Mouse (Mus musculus): Measurements from ENCODE around the gene Phxr2. TPM values are rescaled to one million over a fixed set of nuclear protein-coding genes. Genes with fewer than 3 reads are reported as not detected.
"Not testable (repeated sequence)": the region's sequence is repeated elsewhere in the genome, so short reads cannot be mapped to it uniquely, and the experiment has no call there.

The Phxr2 gene
- total RNA-seq (2021), result not detected
- long read RNA-seq, experiment 1, result 0 reads
- long read RNA-seq, experiment 2, result 0 reads

- DNase-seq (ENCODE audit: low spot score in 2 of 2), result no peak
These were observed at the start of gene Phxr2 for GRCm38 (mm10) chr10:99126225-99126624. Gene Phxr2 (minus strand): TSS chr10:99126325.

GRCm38 (mm10) chr10:99172906-99173507 is 46.9 kb upstream of the Phxr2 start:
- DNase-seq (ENCODE audit: low spot score in 2 of 2), result no peak

GRCm38 (mm10) chr10:99171961-99172497 is 45.9 kb upstream of the Phxr2 start:
- DNase-seq (ENCODE audit: low spot score in 2 of 2), result peak in 1 of 2 experiments; percentile 50

DNA sequence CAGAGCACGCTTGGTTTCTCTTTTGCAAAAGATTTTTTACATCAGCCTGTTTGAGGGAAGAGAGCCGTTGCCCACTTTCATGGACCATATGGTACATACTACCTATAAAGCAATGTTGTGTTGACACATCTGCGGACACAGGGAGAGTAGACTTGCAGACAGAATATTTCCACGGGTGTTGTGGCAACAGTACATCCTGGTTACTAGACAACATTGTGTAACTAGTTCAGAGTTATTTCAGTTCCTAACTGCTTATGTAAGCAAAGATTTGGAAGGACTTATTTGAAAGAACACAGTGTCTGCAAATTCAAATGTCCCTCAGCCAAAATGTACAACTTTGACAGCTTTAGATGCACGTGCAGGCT is 43.6 kb upstream of the Phxr2 start:
- peak; percentile 36 to 42 for DNase-seq (ENCODE audit: low spot score in 2 of 2)

DNA sequence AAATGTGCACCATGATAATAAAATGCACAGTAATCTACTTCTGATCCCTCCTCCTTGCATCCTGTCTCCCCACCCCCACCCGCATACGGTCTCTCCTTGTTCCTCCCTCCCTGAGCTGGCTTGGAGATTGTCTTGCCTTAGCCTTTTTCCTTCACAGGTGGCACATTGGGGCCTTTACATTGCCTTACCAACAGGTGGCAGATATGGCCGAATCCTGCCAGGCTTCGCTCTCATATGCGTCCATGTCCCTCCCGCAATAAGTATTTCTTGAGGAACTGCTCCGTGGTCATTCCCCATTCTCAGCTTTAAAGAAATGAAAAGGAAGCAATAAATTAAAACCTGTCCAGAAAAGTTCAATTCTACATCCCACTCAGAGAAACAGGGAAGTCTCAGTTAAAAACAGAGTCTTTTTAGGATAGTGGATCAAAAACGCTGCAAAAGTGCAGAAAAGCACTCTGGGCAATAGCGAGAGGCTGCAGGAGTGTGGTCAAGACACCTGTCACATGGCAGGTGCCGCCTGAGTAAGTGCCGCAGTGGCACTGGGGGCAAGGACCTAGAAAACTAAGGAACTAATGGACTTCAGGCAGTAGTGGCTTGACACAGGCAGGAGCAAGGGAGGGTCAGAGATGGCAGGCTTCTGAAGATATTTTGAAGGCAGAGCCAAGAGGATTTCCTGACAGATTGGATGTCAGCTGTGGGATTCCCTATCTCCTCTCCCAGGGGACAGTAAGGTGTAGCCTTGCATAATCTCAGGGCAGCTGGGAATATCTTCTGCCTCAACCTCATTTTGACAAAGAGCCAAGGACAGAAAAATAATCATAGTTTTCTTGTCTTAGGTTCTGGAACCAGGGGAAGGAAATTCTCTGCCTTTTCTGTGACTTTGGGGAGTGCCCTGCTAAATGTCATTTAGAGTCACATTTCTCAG is 43.0 kb upstream of the Phxr2 start:
- no peak for DNase-seq (ENCODE audit: low spot score in 2 of 2)

DNA sequence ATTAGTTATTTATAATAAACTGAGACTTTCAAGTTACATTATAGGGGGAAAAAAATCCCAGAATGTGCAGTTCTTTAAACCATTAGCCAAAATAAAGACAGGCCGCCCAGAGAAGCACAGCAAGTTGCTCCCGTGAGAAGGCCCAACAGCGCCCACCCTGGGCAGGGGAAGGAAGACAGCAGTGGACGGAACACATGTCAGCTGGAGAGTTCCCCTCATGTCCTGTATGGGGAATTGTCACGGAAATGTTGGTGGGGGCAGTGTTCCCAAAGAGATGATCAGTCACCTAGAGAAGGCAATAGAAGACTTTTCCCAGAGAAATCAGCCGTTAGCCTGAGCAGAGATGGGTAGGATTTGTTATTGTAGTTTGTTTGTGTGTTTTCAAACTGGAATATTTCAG is 42.3 kb upstream of the Phxr2 start:
- DNase-seq (ENCODE audit: low spot score in 2 of 2), result no peak

DNA sequence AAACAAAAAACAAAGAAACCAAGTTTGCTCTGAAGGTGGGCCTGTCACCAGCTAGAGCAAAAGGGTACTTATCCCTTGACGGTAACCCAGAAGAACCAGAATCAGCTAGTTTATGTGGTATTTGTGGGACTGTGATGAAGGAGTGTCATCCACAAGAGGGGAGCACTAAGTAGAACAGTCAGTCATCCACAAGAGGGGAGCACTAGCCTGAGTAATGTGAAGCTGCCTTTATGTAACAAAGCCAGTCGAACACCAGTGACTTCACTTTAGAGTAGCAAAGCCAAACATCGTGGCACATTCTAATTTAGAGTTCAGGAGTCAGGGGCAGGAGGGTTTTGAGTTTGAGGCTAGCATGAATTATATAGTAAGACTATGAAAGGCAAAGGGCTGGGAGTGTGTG is 40.3 kb upstream of the Phxr2 start:
- peak in 1 of 2 experiments; percentile 44 for DNase-seq (ENCODE audit: low spot score in 2 of 2)

- no peak for DNase-seq (ENCODE audit: low spot score in 2 of 2)
These were observed 39.7 kb upstream of the Phxr2 start for GRCm38 (mm10) chr10:99165751-99166282.

DNA sequence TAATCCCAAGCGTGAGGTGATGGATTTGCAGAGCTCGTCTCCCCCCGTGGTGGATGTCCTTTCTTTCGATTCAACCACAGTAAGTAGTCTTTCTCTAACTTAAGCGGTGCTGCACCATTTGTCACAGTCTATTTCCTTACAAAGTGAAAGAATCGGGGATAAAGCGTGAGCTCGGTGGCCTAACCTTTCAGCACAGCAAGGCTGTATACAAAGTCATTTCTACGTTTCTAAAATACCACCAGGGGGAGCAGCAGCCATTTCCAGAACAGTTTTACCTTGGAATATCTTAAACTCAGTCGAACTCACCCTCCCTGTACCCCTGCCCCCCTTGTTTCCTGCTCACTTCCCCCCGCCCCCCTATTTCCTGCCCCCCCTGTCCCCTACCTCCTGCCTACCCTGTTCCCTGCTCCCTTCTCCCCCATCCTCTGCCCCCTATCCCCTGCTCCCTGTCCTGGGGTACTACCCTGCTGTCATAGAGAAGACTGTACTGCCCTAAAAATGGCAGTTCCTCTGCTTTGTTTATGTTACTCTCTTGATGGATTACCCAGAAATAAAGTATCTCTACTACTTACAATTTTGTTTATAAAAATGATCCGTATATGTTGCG is 38.8 kb upstream of the Phxr2 start:
- DNase-seq (ENCODE audit: low spot score in 2 of 2), result peak; percentile 43 to 45

DNA sequence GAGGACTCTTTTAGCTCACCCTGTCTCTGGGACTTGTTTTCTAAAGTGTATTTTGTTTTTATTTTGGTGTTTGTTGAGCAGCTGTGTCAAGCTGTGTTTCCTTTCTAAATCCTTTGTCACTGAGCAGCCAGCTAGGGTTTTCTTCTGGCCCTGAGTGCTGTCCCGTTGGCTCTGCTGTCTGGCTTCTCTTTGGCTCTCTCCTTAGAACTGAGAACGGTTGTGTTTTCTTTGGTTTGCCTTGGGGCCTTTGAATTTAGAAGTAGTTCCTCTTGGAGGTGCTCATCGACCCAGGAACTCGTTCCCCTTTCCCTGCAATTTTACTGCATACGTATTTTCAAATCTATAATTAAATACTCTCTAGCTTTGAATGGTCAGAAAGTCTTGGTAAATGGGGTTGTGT is 36.9 kb upstream of the Phxr2 start:
- DNase-seq (ENCODE audit: low spot score in 2 of 2), result no peak

DNA sequence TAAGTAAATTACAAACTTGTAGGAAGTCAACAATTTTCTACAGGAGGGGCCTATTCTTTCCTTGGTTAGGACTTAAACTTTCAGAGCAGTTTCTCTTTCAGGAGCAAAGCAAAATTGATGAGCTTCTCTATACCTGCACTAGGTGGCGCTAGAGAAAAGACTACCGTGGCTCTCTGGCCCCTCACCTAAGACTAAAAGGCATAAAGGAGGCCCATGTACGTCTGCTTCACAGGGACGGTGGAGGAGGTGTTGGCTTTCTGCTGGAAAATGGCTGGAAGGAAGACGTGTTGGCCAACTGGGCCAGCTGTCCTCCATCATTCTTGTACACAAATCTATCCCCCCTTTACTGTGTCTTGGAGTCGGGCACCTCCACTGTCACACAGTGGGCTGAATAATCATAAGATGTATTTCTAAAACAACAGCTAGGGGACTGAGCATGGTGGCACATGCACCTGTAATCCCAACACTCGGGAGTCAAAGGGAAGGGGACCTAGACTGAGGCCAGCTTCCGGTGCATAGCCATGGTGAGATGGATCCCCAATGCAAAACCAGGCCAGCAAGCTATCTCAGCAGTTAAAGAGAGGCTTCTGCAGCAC is 36.0 kb upstream of the Phxr2 start:
- DNase-seq (ENCODE audit: low spot score in 2 of 2), result peak in 1 of 2 experiments; percentile 36

- DNase-seq (ENCODE audit: low spot score in 2 of 2), result not testable (repeated sequence)
These were observed 31.6 kb upstream of the Phxr2 start for GRCm38 (mm10) chr10:99157697-99158096.

DNA sequence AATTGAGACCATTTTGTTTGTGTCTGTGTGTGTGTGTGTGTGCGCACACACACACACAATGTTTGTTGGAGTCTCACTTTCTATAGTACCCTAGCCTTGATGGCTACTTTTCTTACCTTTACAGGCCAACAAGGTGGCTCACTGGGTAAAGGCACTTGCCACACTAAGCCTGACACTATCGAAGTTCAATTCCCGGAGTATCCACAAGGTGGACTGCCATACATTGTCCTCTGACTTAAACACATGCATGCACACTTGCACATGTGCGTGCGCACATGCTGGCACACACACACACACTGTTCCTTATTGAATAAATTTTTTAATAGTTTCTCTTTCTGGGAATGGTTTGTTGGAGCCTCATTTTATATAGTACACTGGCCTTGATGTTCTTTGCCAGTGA is 30.7 kb upstream of the Phxr2 start:
- DNase-seq (ENCODE audit: low spot score in 2 of 2), result no peak

GRCm38 (mm10) chr10:99154635-99155034 is 28.5 kb upstream of the Phxr2 start:
- no peak for DNase-seq (ENCODE audit: low spot score in 2 of 2)

GRCm38 (mm10) chr10:99152063-99152462 is 25.9 kb upstream of the Phxr2 start:
- DNase-seq (ENCODE audit: low spot score in 2 of 2), result no peak

GRCm38 (mm10) chr10:99151580-99151979 is 25.5 kb upstream of the Phxr2 start:
- no peak for DNase-seq (ENCODE audit: low spot score in 2 of 2)

DNA sequence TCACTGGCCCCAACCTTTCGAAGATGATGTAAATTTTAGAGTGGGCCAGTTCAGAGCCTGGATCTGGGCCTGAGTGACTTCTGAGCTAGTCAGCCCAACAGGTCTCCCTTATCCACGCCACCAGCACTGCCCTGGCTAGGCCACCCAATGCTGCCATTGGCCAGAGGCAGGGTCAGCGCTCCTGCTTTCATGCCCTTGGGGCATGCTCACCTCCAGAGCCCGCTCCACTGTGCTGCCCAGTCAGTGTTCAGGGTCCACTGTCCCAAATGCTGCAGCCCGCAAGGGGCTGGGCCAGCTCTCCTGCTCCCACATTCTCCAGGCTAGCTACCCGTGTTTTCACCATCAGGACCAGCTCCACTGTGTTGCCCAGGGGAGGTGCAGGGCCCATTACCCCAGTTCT is 23.9 kb upstream of the Phxr2 start:
- no peak for DNase-seq (ENCODE audit: low spot score in 2 of 2)

GRCm38 (mm10) chr10:99146596-99146995 is 20.5 kb upstream of the Phxr2 start:
- no peak for DNase-seq (ENCODE audit: low spot score in 2 of 2)

- DNase-seq (ENCODE audit: low spot score in 2 of 2), result no peak
These were observed 19.5 kb upstream of the Phxr2 start for GRCm38 (mm10) chr10:99145611-99146010.

DNA sequence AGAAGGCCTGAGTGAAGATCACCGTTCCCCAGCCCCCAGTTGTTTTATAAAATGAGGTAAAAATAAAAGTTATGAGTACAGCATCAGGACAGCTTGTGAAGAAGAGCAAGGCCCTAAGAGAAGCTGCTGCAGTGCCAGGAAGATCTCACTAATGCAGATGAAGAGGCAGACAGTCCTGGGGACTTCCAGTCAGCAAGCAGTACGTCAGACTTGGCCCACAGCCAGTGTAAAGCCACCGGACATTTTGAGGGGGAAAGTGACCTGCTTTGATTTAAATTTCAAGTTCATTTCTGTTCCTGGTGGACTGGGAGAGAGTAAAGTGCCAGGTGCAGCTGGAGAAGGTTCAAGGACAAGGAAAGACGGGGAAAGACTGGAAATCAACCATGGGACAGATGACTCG is 10.2 kb upstream of the Phxr2 start:
- DNase-seq (ENCODE audit: low spot score in 2 of 2), result no peak

GRCm38 (mm10) chr10:99133321-99133875 is 7.3 kb upstream of the Phxr2 start:
- no peak for DNase-seq (ENCODE audit: low spot score in 2 of 2)

Measured in left cerebral cortex, adult 18-20 months (tissue).